Mouse (Mus musculus) megakaryocyte-erythroid progenitor cell, adult 5-6 weeks (primary cell): ENCODE results near the gene Myl7. TPM values are rescaled to one million over a fixed set of nuclear protein-coding genes. Genes with fewer than 3 reads are reported as not detected.
"Not testable (repeated sequence)": the region's sequence is repeated elsewhere in the genome, so short reads cannot be mapped to it uniquely, and the experiment has no call there.

Experiments
- ATAC-seq: replicated peaks from 2 replicates; pipeline ENCODE4 v1.8.0; 2016; ENCODE audit warnings: mild to moderate bottlenecking, inconsistent platforms; ENCODE audit not compliant: severe bottlenecking, poor library complexity, low FRiP score, low TSS enrichment
- total RNA-seq, 2 experiments: library from RNA; stranded (forward) in 1 of 2; stranded (reverse) in 1 of 2; fragments of 200-1000, 215-1000 nt in 1 of 2; fragments of >200 nt in 1 of 2; fragmentation: Nextera tagmentation in 1 of 2; gene quantifications; 2 replicates each; pipeline ENCODE4 v1.2.3; 2014 to 2017

The Myl7 gene
- total RNA-seq (2014; fragmentation: Nextera tagmentation) (not detected in 2 replicates), total RNA-seq (2017) (not detected in 2 replicates)

DNA sequence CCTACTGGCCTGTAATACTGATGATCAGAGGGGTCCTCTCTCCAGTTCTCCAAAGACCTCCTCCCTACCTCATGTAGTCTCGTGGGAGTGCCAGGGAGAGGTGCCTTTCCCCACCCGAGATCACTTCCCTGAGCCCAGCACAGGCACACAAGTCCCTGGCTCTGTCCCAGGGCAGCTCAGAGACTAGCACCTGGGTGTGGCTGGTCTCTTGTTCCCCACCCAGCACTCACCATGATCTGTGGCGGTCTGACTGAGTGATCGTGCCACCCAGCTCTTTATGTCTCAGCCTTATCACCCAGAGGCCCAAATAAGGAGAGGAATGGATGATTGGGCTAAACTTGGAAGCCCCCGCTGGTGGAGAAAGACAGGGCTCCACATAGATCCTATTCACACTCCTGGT lies at the start of gene Myl7:
Gene Myl7, minus strand, starts transcription at position 252 of the 400 bp plus-strand sequence.
- peak; percentile 74 for ATAC-seq

DNA sequence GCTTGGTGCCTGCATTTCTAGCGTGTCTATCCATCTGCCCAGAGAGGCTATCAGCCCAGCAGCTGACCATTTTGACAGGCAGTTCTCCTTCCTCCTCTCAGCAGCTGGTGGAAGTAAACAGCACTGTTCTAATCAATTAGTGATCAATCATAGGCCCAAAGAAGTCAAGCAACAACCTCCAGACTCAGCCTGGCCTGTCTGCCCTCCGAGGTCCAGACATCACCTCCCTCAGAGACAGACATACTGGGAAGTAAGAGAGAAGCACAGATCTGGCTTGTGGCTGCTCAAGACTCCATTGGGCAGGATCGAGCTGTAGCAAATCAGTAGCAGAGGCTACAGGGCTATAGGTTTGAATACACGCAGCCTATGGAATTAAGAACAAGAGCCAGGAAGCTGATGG lies 49.2 kb upstream of the Myl7 start:
- no peak for ATAC-seq

DNA sequence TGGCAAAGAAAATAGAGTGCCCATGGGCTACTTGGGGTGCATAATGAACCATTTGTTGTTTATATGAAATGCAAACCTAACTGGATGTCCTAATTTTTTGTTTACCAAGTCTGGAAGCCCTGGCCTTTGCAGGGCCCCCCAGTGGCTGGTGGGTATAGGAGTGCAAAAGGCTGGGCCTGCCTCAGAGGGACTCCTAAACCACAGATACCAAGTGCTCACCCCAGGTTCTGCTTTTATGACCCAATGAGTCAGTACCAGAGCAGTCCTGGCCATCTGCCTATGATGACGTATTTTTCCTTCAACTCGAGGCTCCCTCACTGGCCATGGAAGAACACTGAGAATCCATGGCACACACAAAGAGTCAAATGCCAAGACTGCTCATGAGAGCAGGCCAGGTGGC lies 46.5 kb upstream of the Myl7 start:
- ATAC-seq = no peak

DNA sequence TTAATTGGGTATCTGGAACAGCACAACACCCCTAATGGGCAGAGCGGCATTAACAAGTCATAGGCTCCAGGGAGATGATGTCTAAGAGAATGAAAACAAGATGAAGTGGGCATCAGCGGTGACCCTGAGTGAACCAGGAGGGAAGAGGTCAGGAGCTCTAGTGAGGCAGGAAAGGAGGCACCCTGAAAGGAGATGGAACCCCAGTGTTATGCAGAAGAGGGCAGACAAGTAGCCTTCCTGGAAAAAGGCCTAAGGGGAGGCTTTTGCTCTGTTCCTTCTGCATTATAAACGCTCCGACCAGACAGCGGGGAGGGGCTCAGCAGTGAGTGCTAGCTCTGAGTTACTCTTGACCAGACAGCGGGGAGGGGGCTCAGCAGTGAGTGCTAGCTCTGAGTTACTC lies 44.4 kb upstream of the Myl7 start:
- ATAC-seq = no peak

DNA sequence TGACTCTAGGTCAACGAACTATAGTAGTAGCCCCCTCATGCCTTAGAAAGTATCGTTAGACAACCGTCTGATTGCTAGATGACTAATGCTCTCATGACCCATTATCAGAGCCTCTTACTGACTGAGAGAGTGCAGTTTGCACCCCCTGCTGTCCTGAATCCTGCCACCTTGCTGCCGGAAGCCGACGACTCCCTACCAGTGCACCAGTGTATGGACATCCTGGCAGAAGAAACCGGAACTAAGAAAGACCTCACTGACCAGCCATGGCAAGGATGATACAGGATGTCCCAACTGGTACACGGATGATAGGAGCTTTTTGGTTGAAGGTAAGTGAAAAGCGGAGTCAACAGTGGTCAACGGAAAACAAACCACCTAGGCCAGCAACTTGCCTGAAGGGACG lies 35.9 kb upstream of the Myl7 start:
- ATAC-seq = not testable (repeated sequence)

DNA sequence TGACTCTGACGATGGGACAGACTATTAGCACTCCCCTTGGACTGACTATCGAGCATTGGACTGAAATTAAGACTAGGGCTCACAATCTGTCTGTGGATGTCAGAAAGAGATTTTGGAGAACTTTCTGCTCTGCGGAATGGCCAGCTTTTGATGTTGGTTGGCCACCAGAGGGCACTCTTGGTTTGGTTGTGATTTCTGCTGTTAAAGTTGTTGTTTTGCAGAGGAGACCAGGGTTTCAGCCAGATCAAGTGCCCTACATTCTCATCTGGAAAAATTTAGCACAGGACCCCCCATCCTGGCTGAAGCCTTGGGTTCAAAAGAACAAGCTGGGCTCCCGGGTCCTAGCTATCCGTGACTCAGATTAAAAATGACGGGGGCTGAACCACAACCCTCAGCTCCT lies 33.4 kb upstream of the Myl7 start:
- not testable (repeated sequence) for ATAC-seq

DNA sequence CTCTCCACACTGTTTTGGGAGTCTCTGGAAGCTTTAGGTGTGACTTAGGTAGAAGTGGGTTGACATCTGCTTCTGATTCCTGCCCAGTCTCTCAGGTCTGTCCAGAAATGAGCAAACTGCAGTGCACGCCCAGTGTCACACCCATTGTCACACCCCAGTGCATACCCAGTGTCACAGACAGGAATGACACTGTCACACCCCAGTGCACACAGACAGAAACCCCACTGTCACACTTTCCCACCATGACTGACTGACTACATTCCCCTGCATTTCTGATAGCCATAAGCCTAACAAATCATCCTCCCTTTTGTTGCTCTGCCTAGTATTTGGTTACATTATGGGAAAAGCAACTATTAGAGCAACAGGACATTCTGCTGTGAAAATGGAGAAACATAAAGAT lies 32.0 kb upstream of the Myl7 start:
- ATAC-seq = no peak

DNA sequence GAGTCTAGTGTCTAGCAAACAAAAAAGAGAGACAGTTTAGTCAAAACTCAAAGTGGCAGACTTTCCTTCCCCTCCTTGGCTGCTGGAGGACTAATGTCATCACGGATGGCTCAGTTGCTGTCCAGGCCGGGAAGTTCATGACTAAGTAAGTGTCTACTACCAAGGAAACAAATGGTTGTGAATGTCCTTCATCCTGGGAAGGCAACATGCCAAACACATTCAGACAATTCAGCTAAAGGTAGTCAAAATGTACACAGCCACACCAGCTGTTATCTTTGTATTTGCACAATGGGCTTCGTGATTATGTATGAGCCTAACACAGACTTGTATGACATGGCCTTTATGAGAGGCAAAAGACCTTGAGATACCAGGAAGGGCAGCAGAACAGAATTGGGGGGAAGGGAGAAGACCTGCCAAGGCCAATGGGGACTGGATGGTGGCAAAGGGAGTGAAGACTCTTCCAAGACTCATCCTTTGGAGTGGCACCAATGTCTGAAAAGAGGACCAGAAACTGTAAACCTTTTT lies 28.2 kb upstream of the Myl7 start:
- ATAC-seq = no peak

DNA sequence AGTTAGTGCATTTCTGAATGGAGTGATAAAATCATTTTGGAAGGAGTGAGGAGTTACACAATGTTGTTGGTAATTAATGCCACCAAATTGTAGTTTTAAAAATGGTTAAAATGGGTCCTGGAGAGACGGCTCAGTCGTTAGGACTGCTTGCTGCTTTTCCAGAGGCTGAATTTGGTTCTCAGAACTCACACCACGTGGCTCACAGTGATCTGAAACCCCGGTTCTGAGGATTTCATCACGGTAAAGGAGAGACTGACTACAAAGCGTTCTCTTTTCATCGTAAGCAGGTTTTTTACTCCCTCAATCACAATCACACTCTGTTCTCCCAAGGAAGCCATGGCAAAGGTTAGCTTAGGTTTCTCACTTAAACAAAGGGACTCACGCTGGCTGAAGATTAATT lies 26.1 kb upstream of the Myl7 start:
- no peak for ATAC-seq

DNA sequence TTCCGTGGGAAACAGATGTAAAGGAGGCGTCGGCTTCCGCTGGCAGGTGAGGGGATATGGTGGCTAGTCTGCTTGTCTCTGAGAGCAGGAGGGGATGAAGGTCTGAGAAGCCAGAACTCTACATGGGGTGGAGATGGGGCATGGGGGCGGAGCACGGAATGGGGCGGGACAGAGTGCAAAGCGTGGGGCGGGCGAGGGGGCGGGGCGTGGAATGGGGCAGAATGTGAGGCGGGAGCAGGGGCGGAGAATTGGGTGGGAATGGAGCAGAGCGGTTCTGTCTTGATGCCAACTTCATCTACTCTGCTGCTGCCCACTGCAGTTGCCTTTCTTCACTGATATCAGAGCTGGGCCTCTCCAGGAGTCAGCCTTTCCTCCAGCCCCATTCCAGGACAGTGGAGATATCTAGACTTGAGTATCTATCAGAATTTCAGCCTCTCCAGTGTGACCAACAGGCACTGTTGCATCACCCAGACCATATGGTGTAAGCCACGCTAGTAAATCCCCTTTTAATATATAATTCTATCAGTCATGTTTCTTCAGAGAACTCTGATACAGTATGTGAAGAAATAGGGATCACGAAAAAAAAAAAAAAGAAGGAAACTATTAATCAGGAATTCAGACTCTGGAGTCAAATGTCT lies 21.9 kb upstream of the Myl7 start:
- peak; percentile 84 for ATAC-seq

DNA sequence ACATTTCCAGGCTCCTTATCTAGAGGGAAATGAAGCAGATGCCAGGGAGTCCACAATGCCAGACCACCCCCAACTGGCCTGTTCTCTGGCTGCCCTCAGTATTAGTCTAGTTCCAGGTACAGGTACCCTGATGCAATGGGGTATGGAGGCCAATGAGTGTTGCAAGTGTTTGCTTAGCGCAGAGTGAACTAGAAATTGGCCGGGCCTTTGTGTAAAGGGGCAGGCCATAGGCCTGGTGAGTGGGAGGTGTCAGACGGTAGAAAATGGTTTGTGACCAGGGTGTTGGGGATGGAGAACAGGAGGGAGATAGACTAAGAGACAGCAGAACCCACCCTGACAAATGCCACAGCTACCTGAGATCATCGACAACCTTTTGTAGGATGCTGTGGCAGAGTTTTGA lies 21.0 kb upstream of the Myl7 start:
- no peak for ATAC-seq

DNA sequence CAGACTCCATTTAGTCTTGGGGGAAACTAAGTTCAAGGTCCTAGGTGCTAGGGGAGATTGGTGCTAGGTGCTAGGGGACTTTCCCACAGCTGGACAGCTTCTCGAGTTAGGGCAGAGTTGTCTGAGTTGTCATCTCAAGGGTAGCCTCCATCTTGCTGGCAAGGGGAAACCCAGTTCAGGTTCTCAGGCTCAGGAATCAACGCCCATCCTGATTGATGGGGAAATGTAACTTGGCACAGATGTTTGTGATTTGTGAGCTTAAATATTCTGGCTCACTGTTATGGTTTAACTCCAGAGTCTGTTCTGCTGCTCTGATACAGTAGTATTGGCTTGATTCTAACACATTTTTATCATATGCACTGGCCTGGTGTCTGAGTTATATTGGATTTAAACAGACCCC lies 19.5 kb upstream of the Myl7 start:
- no peak for ATAC-seq

DNA sequence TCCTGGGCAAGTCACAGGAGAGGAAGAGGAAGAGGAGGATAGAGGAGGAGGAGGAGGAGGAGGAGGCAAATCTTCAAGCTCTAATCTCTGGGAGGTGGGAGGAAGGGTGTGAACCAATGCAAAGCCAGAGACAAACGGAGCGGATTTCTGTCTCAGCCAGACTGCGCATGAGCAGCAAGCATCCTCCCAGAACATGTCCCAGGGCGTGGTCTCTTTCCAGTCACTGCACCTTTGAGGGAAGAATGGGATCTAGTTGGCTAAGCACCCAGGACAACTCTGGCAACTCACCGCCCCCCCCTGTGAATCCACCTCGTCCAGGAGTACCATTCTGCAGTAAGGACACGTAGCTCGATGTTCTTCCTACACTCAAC lies 17.6 kb upstream of the Myl7 start:
- no peak for ATAC-seq

DNA sequence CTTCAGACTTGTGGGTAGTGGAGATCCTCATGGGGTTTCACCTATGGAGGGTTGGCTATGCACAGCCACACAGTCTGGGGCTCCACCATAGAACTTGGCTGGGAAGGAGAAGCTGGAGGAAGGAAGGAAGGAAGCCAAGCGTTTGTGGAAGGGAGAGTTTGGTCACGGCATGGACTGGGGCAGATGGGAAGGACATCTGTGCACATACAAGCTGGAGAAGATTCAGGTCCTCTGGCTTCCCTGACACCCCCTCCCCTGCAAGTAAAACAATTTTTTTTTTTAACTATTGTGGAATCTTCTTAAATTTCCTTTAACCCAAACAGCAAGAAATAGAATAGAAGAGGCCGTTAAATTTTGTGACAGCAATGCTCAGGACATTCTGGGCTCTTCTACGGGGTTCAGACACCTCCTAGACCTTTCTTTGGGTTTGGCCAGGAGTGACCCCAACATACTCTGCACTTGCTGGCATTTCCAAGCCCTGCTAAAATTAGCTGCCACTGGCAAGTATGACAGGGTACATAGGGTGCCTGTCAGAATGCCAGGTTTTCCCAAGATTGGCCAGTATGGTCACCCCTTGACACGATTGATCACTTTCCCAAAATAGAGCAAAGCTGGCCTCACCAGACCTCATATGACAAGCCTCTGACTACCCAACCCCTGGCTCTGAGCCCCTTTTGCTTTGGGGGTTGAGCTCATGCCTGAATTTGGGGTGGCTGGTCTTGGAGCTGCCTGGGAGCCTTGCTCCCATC lies 17.0 kb upstream of the Myl7 start:
- no peak for ATAC-seq

DNA sequence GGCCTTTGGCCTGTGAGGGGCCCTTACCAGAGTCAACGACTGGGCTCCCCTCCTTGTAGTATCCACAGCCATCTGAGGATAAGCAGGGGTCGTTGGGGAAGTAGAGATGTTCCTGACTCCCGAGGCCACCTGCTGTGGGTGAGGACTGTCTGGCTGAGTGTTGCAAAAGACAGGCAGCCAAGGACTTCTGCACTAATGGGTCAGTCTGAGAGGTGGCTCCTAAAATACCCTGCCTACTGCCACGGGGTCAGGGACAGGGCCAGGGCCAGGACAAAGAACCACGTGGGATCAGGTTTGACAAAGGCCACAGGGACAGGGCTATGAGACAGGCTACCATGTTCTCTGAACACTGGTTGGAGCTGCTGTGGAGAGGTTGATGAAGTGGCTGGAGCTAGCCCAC lies 16.4 kb upstream of the Myl7 start:
- ATAC-seq = no peak

DNA sequence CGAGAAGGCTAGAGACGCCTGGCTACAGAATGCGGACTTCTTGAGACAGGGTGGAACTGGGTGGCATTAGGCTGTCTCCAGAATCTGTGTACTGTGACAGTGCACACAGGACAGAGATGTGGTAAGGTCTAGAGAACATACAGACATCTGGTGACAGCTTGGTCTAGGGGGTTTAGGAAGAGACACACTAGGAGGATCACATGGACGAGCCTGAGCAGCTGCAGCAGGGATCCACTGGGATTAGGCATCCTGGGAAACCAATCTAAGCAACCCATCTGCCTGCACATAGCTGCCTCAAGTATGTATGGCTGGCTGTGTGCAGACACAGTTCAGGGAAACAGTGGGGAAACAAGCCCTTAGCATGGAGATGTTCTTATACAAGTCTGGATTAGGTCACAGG lies 15.4 kb upstream of the Myl7 start:
- ATAC-seq = no peak

DNA sequence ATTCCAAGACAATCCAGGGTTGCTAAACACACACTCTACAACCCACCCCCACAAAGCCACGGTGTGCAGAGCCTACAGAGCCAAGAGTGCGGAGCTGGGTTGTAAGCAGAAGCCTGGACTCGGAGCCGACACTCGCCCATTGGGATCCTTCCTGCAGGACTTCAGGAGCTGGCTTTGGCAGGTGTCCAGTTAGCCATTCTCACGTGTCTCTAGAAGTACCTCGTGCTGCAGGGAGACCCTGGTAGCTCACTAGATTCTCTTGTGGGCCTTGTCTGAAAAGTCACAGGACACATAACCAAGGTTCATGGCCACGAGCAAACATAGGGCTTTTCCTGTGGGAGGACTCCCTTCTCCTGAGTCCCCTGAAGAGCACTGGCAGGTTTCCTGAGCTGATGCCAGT lies 14.7 kb upstream of the Myl7 start:
- no peak for ATAC-seq

DNA sequence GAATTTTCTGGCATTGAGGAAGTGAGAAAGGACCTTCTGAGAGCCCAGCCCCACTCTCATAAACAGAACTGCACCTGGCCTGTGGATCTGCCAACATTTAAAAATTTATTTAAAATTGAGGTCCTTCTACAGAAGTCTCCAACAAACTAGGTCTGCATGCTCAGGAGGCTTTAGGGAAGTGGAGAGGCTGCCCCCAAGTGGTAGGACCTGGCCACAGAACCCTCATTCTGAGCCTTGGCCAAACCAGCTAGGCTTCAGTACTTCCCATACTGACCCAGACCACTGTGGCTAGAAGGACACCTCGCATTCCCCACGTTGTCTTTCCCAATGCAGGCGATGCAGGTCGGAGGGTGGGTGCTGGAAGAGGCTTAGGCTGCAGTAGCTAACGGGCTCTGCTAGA lies 14.1 kb upstream of the Myl7 start:
- no peak; the same call in 1 of the 2 replicates for ATAC-seq

DNA sequence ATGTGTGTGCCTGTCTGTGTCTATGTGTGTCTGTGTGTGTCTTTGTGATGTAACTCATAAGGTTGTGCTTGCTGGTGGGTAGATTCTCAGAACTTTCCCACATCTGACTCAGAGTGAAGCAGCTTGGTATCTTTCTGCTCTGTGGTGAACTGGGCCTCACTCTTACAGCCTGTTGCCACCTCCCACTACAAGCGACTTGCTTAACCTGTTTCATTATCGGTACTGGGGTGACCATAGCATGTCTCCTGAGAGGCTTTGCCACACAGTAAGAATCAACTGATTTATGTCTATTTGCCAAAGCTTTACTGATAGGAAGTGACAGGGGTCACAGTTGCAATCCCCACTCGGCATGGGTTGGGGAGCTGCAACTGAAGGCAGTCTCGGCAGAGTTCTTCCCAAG lies 10.1 kb upstream of the Myl7 start:
- no peak for ATAC-seq

DNA sequence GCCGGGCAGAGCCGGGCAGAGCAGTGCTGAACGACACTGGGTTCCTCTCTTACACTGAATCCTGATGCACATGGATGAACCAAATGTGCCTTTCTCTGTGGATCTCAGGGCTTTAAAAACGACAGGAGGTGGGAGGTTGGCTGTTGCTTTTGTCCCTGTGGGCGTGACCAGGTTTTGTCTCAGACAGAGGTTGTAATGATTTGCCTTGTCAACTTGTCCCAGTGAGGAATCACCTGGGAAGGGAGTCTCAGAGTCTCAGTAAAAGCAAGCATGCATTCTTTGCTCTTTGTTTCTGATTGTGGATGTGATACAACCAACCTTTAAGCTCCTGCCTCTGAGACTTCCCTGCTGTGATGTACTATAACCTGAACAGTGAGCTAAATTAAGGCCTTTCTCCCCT lies 8.5 kb upstream of the Myl7 start:
- ATAC-seq = no peak
